Mouse (Mus musculus) lung, postnatal 0 days (tissue): Measurements from ENCODE around the gene Olfr527.

Source experiments
- CTCF ChIP-seq: IDR thresholded peaks from 2 replicates; pipeline ENCODE4 v1.5.1; 2016; ENCODE audit warnings: antibody characterized with exemption, mild to moderate bottlenecking
- EP300 ChIP-seq: IDR thresholded peaks from 2 replicates; pipeline ENCODE4 v1.6.1; 2016; ENCODE audit warnings: antibody characterized with exemption, mild to moderate bottlenecking, control low read depth

DNA sequence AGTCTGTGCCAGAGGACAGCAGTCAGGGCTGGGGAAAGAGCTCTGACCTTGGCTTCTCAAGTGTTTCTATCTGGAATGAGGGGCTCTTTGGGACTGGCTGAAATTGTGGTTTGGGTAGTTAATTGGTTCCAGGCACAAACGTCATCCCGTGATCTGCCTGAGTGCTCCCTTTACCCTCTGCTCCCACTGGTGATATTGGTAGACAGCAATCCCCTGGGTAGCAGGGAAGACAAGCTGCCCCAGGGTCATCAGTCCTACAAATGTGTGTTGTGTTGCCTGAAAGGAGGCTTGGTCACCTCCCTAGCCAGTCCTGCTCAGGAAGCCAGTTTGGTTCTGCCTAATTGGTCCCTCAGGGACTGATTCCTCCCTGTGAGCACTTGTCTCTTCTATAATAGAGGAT is at the start of gene Olfr527:
- TF ChIP-seq CTCF (no peak), EP300 (no peak)
